Mouse (Mus musculus): ENCODE measurements around the gene Hoxa3. TPM values are rescaled to one million over a fixed set of nuclear protein-coding genes. Genes with fewer than 3 reads are reported as not detected.

Gene Hoxa3
- 36.4 TPM for polyA plus RNA-seq (2014; fragmentation: Illumina TruSeq; extraction: RNeasy Lipid Tissue Mini Kit (QIAGEN cat#74804); ENCODE audit: low read depth, low replicate concordance)

DNA sequence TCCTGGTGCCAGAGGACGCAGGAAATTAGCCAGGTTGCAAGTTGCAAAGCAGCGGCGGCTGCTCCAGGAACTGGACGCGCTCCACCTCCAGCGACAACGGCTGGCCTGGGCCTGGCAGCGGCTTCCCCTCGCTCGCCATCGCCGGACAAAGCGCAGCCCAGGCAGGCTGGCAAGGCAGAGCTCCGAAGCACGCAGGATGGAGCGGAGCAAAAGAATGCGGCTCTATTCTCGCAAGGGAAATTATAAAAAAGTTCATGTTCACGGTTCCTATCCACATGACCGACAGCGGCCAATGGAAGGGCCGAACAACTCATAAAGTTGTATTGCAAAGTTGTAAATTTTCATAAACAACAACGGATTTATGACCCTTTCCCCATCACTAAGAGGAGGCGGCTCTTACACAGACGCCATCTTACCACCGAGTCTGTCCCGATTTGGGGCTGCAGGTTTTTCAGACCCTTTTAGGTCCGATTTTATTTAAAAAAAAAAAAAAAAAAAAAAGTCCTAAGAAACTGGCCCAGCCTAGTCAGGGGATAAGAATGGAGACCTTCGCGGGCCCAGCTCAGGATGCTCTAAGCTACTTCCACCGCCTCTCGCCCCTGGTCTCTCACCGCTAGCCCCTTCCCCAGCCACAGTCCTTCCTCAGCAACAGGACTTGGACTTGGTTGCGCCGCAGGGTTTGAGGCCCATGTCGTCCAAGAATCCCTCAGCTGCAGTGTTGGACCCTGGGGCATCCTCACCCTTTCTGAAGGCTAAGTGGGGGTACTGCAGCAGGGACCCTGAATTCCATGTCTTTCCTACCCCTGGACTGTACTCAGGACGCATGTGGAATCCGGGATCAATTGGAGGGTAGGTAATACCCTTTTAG, at the start of gene Hoxa3, which contains the start of gene Gm28308:
Hoxa3 (minus strand) TSS at position 218 of the 868 bp plus-strand sequence.
Gm28308 (minus strand) TSS at position 221 of the 868 bp plus-strand sequence.

GRCm38 (mm10) chr6:52260654-52261575, 47.8 kb upstream of the Hoxa3 start, which contains the start of gene Hoxa13:
Hoxa13 (minus strand) TSS chr6:52260880.

DNA sequence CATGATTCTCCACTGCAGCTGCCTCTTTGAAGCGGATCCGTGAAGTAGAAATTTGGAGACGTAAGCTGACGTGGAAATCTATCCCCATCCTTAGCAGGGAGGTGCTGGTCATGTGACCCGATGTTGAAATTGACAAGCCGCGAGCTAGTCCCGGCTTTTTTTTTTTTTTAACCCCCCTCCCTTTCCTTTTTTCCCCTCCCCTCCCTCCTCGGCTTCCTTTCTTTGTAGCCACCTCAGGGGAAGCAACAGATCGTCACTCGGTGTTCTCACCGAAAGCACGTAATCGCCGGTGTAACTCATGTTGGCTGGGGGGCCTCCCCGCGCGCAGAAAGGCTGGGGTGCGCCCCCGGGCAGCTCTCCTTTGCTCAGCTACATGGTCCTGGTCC, 32.6 kb upstream of the Hoxa3 start, which contains the start of gene Hoxa11:
Hoxa11 (minus strand) TSS at position 54 of the 386 bp plus-strand sequence.

GRCm38 (mm10) chr6:52240389-52241000, 27.4 kb upstream of the Hoxa3 start, which contains the start of gene Hoxa10:
Hoxa10 (minus strand) TSS chr6:52240854.

GRCm38 (mm10) chr6:52230516-52231165, 17.5 kb upstream of the Hoxa3 start, which contains the start of gene Hoxa9:
Hoxa9 (minus strand) TSS chr6:52231089.

GRCm38 (mm10) chr6:52221337-52221992, 8.3 kb upstream of the Hoxa3 start, which contains the start of gene Hoxa7:
Hoxa7 (minus strand) TSS chr6:52221854.

DNA sequence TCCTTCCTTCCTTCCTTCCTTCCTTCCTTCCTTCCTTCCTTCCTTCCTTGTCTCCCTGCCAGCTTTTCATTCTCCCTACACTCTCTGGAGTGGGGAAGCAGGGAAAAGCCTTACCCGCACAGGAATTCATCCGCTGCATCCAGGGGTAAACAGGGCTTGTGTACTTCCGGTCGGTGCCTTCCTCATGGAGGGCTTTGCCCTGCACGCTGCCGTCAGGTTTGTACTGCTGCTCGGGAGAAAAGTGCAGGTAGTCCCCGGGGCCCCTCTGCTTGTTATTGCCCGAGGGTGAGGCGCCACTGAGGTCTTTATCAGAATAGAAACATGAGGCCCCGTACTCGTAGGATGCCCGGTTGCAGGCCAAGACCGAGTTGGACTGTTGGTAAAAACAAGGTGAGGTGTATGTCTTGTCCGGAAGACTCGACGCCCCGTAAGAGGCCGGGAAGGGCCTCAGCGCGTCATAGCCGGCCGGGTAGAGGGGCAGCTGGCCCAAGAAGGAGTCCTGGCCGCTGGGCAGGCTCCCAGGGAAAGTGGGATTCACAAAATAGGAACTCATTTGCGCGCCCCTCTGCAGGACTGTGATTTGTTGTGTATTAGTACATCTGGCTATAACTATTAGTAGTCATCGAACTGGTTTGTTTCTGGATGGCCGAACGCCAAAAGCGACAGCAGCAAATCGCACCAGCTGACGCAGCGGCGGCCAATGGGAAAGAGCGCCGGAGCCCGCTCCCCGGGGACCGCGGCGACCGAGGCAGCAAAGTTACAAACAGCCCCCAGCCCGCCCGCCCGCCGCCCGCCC, 4.9 kb downstream of the Hoxa3 start, which contains the start of gene Hoxa6:
Hoxa6 (minus strand) TSS at position 651 of the 796 bp plus-strand sequence.

DNA sequence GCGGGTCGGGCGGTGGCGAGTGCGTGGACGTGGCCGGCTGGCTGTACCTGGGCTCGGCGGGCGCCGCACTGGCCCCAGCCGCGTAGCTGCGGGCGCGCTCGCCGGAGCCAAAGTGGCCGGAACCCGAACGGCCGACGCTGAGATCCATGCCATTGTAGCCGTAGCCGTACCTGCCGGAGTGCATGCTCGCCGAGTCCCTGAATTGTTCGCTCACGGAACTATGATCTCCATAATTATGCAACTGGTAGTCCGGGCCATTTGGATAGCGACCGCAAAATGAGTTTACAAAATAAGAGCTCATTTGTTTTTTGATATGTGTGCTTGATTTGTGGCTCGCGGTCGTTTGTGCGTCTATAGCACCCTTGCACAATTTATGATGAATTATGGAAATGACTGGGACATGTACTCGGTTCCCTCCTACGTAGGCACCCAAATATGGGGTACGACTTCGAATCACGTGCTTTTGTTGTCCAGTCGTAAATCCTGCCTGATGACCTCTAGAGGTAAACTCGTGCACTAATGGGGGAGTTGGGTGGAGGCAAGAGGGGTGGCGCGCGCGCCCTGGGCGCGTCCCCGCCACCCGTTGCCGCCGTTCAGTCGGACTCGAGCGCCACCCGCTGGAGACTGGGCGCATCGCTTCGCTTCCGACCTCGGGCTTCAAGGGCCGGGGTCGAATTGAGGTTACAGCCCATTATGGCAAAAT, 8.9 kb downstream of the Hoxa3 start, which contains the start of gene Hoxa5:
Hoxa5 (minus strand) TSS at position 538 of the 703 bp plus-strand sequence.

GRCm38 (mm10) chr6:52190906-52191810, 22.0 kb downstream of the Hoxa3 start, which contains the start of gene Hoxa4:
Hoxa4 (minus strand) TSS chr6:52191753.

DNA sequence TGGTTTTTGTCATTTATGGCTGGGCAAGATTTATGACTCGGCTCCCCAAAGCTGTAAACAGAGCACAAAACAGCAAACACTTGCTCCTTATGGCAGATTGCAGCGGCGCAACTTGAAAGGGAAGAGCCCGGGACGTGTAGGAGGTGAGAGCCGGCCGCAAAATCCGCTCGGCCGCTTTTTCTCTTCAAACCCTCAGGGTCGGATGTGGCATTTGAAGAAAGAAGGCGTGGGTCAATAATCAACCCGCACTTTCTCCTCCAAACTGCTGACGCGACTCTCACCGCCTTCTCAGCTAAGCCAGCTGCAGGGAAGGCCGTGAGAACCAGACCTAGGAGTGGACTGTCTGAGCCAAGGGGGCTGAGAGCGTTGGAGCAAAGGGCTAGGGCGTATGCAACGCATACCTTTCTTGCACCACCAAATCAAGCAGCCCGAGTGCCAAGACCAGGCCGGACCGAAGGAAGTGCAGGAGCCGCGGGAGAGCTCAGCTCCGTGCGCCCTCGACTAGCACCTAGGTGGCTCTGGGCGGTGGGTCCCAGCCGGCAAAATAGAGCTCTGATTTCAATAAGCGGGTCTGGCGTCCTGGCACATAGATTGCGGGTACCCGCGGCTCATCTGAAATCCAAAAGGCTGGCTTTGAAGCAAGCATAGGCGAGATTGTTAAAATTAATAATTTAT, 35.9 kb downstream of the Hoxa3 start, which contains the start of gene 5730596B20Rik:
5730596B20Rik (plus strand) TSS at position 438 of the 675 bp plus-strand sequence.

GRCm38 (mm10) chr6:52164626-52165440, 48.3 kb downstream of the Hoxa3 start, which contains the start of gene Hoxa2:
Hoxa2 (minus strand) TSS chr6:52164831.

DNA sequence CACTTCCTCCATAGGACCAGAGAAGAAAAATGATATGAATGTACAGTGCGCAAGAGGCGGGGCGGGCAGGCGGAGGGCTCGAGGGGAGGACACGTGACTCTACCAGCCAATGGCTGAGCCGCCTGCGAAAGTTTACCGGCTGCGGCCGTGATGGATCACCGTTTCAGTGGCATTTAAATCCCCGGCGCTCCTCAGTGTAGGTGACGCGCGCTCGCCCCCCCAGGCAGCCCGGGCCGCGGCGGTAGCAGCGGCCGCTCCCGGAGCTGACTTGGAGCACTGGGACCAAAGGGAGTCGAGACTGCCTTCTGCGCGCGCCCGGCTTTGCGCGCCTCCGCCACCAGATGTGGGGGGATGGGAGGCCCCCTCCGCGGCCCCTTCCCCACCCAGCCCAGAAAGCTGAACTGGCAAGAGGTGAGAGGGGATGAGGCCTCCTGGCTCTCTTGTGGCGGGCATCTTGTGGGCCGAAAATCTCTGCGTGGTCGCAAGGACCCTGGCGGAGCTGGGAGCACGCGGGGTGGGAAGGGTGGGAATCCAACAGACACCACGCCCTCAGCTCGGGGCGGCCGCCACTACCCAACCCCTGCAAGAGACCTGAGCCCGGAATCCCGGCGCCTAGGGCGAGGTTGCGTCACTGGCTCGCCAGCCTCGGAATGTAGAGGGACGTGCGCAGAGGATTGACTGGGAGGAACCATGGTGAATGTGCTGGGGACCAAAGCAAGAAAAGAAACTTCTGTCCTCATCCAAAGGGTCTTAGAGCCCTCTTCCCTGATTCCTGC, 54.7 kb downstream of the Hoxa3 start, which contains the start of gene Hoxa1:
Hoxa1 (minus strand) TSS at position 42 of the 776 bp plus-strand sequence.

